In the genomic region with DNA sequence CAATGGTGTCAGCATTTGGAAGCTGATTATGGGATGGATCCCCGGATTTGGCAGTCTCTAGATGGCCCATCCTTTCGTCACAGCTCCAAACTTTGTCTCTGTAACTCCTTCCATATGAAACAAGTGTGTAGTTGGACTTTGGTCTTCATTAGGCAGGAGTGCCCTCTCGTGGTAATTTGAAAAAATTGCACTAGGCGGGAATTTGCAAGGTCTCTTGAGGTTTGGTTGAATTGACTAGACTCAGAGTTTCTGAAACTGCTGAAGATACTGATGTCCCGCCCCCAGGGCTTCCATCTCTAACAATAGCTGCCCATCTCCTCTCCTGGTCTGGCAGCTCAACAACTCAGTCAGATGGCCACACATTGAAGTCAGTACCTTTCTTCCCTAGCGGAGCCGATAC, we compare ENCODE assay signal across 10 mouse cellular contexts. TPM values are rescaled to one million over a fixed set of nuclear protein-coding genes. Genes with fewer than 3 reads are reported as not detected.
DNase-seq lines count a peak whose midpoint lies in the region; ATAC-seq lines count a peak whose summit lies in the region.
"Had no signal": no experiment of that assay in that cellular context is flagged by ENCODE, and none has a peak within 500 bp of the region (broad histone marks: within the 10 kb centered on the region; RNA-seq: fewer than 3 reads in every experiment).

No protein-coding gene starts in this region.

- DNase-seq in adrenal gland, adult 2 months: peak; percentile 51
- no peak for DNase-seq in adrenal gland, postnatal 25 days
- peak; percentile 18 for DNase-seq in liver, embryonic 13.5 days
- DNase-seq in liver, embryonic 11.5 days (ENCODE audit: low spot score): no peak
- peak; percentile 80 for DNase-seq in hindbrain, embryonic 14.5 days (ENCODE audit: low spot score)
- peak; percentile 63 for DNase-seq in thymus, postnatal 14 days

- no peak overlapping the region for H3K27ac ChIP-seq in liver, embryonic 13.5 days
- no peak overlapping the region for H3K27ac ChIP-seq in liver, embryonic 11.5 days (ENCODE audit: low read depth, low read length)
- no peak overlapping the region for H3K27ac ChIP-seq in hindbrain, embryonic 14.5 days
- H3K27ac ChIP-seq: heart, embryonic 13.5 days had no signal

- 0 out of 2 replicates have a peak, but pooled peaks cover under 1% of the 10 kb centered on the region for H3K4me1 ChIP-seq in liver, embryonic 13.5 days (replicated peaks)
- H3K4me1 ChIP-seq in liver, embryonic 11.5 days (replicated peaks; ENCODE audit: control insufficient read depth, insufficient read depth, low read length): no peaks in the 10 kb centered on the region
- no peaks in the 10 kb centered on the region; the same call in 1 of the 2 replicates for H3K4me1 ChIP-seq in hindbrain, embryonic 14.5 days (replicated peaks; ENCODE audit: control insufficient read depth, insufficient read depth, low read length)

- no peaks in the 10 kb centered on the region for H3K9me3 ChIP-seq in liver, embryonic 13.5 days (replicated peaks)
- H3K9me3 ChIP-seq in liver, embryonic 11.5 days (ENCODE audit: control insufficient read depth, low read length): no peaks in the 10 kb centered on the region
- H3K9me3 ChIP-seq in hindbrain, embryonic 14.5 days (ENCODE audit: control insufficient read depth, low read length): no peaks in the 10 kb centered on the region
- H3K9me3 ChIP-seq: heart, embryonic 13.5 days had no signal

- no peak overlapping the region for H3K4me3 ChIP-seq in liver, embryonic 13.5 days (replicated peaks)
- H3K4me3 ChIP-seq in liver, embryonic 11.5 days (ENCODE audit: low read depth, low read length): no peak overlapping the region
- no peak overlapping the region for H3K4me3 ChIP-seq in hindbrain, embryonic 14.5 days (replicated peaks; ENCODE audit: low read length)
- H3K4me3 ChIP-seq: heart, embryonic 13.5 days had no signal

- no peak for ATAC-seq in liver, embryonic 13.5 days (ENCODE audit: low read depth)
- no peak for ATAC-seq in liver, embryonic 11.5 days (replicated peaks; ENCODE audit: low FRiP score)
- ATAC-seq in common myeloid progenitor, adult 5-6 weeks (replicated peaks; ENCODE audit: low read depth, poor library complexity, severe bottlenecking): peak; percentile 88
- ATAC-seq in hindbrain, embryonic 14.5 days (ENCODE audit: low FRiP score): peak; percentile 6; the same call in 1 of the 2 replicates
- peak; percentile 98 for ATAC-seq in megakaryocyte progenitor cell, adult 5-6 weeks (replicated peaks; ENCODE audit: poor library complexity)

- no peaks in the 10 kb centered on the region for H3K27me3 ChIP-seq in liver, embryonic 13.5 days
- no peaks in the 10 kb centered on the region for H3K27me3 ChIP-seq in liver, embryonic 11.5 days (replicated peaks; ENCODE audit: control insufficient read depth, insufficient read depth, low read length)
- H3K27me3 ChIP-seq in hindbrain, embryonic 14.5 days (ENCODE audit: control insufficient read depth, insufficient read depth, low read length): no peaks in the 10 kb centered on the region
- H3K27me3 ChIP-seq: heart, embryonic 13.5 days had no signal

- no peak overlapping the region for H3K9ac ChIP-seq in liver, embryonic 13.5 days
- no peak overlapping the region for H3K9ac ChIP-seq in liver, embryonic 11.5 days (ENCODE audit: low read depth, low read length)
- H3K9ac ChIP-seq in hindbrain, embryonic 14.5 days: no peak overlapping the region
- H3K9ac ChIP-seq: heart, embryonic 13.5 days had no signal

- no peaks in the 10 kb centered on the region for H3K36me3 ChIP-seq in liver, embryonic 13.5 days
- no peaks in the 10 kb centered on the region for H3K36me3 ChIP-seq in liver, embryonic 11.5 days (ENCODE audit: control insufficient read depth, insufficient read depth, low read length)
- no peaks in the 10 kb centered on the region for H3K36me3 ChIP-seq in hindbrain, embryonic 14.5 days (replicated peaks; ENCODE audit: control insufficient read depth, insufficient read depth)
- H3K36me3 ChIP-seq: heart, embryonic 13.5 days had no signal

- H3K4me2 ChIP-seq in liver, embryonic 13.5 days: no peak overlapping the region
- no peak overlapping the region for H3K4me2 ChIP-seq in liver, embryonic 11.5 days
- H3K4me2 ChIP-seq in hindbrain, embryonic 14.5 days (replicated peaks): no peak overlapping the region
- H3K4me2 ChIP-seq: heart, embryonic 13.5 days had no signal

- WGBS in liver, embryonic 13.5 days (ENCODE audit: insufficient replicate concordance): 30% methylated on average over 7 of the region's 7 CpGs
- 29% methylated on average over 7 of the region's 7 CpGs for WGBS in liver, embryonic 11.5 days
- 33% methylated on average over 7 of the region's 7 CpGs for WGBS in hindbrain, embryonic 14.5 days

RNA-seq across cellular contexts. Expression of gene Olfr1393, which starts 6.8 kb away (rescaled TPM):
- under 1 TPM in 1 of 2 experiments, not detected in 1; 0.32 TPM for total RNA-seq in adrenal gland, adult 2 months (2021)
- 0.04 TPM in 1 of 2 replicates, not detected in the other for polyA plus RNA-seq in adrenal gland, adult 2 months (2012; rRNA removed)
- total RNA-seq in adrenal gland, postnatal 25 days (2021): not detected in 2 replicates
- not detected in 2 replicates for polyA plus RNA-seq in liver, embryonic 13.5 days (2015; fragmentation: Nextera tagmentation; extraction: Ambion mirVana)
- polyA plus RNA-seq in liver, embryonic 11.5 days (2014; fragmentation: Nextera tagmentation; extraction: Ambion mirVana): 0.13 TPM in 1 of 2 replicates, not detected in the other
- not detected in 2 replicates for total RNA-seq in common myeloid progenitor, adult 5-6 weeks (2017)
- polyA plus RNA-seq in hindbrain, embryonic 14.5 days (2014; fragmentation: Nextera tagmentation; extraction: Ambion mirVana): not detected in 2 replicates
- 0.05 TPM in 2 replicates for total RNA-seq in megakaryocyte progenitor cell, adult 5-6 weeks (2015)
- total RNA-seq in megakaryocyte progenitor cell, adult 5-6 weeks (2017): not detected in 2 replicates
- polyA plus RNA-seq: C2C12 had no signal

RNA-seq across cellular contexts. Expression of gene Olfr1392, which starts 13.7 kb away (rescaled TPM):
- total RNA-seq in adrenal gland, adult 2 months (2021): not detected
- 0.22 TPM in 1 of 2 replicates, not detected in the other for polyA plus RNA-seq in adrenal gland, adult 2 months (2012; rRNA removed)
- not detected in 2 replicates for total RNA-seq in adrenal gland, postnatal 25 days (2021)
- polyA plus RNA-seq in liver, embryonic 13.5 days (2015; fragmentation: Nextera tagmentation; extraction: Ambion mirVana): not detected in 2 replicates
- polyA plus RNA-seq in liver, embryonic 11.5 days (2014; fragmentation: Nextera tagmentation; extraction: Ambion mirVana): not detected in 2 replicates
- total RNA-seq in common myeloid progenitor, adult 5-6 weeks (2017): not detected in 2 replicates
- not detected in 2 replicates for polyA plus RNA-seq in hindbrain, embryonic 14.5 days (2014; fragmentation: Nextera tagmentation; extraction: Ambion mirVana)
- not detected in 2 replicates for total RNA-seq in megakaryocyte progenitor cell, adult 5-6 weeks (2015)
- total RNA-seq in megakaryocyte progenitor cell, adult 5-6 weeks (2017): not detected in 2 replicates
- polyA plus RNA-seq: C2C12; heart, embryonic 13.5 days had no signal

RNA-seq across cellular contexts. Expression of gene Mgat1, which starts 27.3 kb away (rescaled TPM):
- 100 to 1,000 TPM; 115 to 119 TPM for total RNA-seq in adrenal gland, adult 2 months (2021)
- 173 and 211 TPM in 2 replicates for polyA plus RNA-seq in adrenal gland, adult 2 months (2012; rRNA removed)
- 94.2 and 116 TPM in 2 replicates for total RNA-seq in adrenal gland, postnatal 25 days (2021)
- polyA plus RNA-seq in liver, embryonic 13.5 days (2015; fragmentation: Nextera tagmentation; extraction: Ambion mirVana): 32.0 and 32.6 TPM in 2 replicates
- 41.7 and 43.3 TPM in 2 replicates for polyA plus RNA-seq in liver, embryonic 11.5 days (2014; fragmentation: Nextera tagmentation; extraction: Ambion mirVana)
- total RNA-seq in common myeloid progenitor, adult 5-6 weeks (2017): 54.5 and 81.2 TPM in 2 replicates
- 31.0 and 31.1 TPM in 2 replicates for polyA plus RNA-seq in hindbrain, embryonic 14.5 days (2014; fragmentation: Nextera tagmentation; extraction: Ambion mirVana)
- total RNA-seq in megakaryocyte progenitor cell, adult 5-6 weeks (2015): 36.3 and 40.9 TPM in 2 replicates
- 54.2 and 61.9 TPM in 2 replicates for total RNA-seq in megakaryocyte progenitor cell, adult 5-6 weeks (2017)

RNA-seq across cellular contexts. Expression of gene Olfr10, which starts 33.2 kb away (rescaled TPM):
- total RNA-seq in adrenal gland, adult 2 months (2021): not detected
- not detected in 2 replicates for polyA plus RNA-seq in adrenal gland, adult 2 months (2012; rRNA removed)
- not detected in 2 replicates for total RNA-seq in adrenal gland, postnatal 25 days (2021)
- polyA plus RNA-seq in liver, embryonic 13.5 days (2015; fragmentation: Nextera tagmentation; extraction: Ambion mirVana): not detected in 2 replicates
- not detected in 2 replicates for polyA plus RNA-seq in liver, embryonic 11.5 days (2014; fragmentation: Nextera tagmentation; extraction: Ambion mirVana)
- total RNA-seq in common myeloid progenitor, adult 5-6 weeks (2017): not detected in 2 replicates
- 0.07 TPM in 1 of 2 replicates, not detected in the other for polyA plus RNA-seq in hindbrain, embryonic 14.5 days (2014; fragmentation: Nextera tagmentation; extraction: Ambion mirVana)
- total RNA-seq in megakaryocyte progenitor cell, adult 5-6 weeks (2015): not detected in 2 replicates
- not detected in 2 replicates for total RNA-seq in megakaryocyte progenitor cell, adult 5-6 weeks (2017)
- polyA plus RNA-seq: C2C12; heart, embryonic 13.5 days had no signal

RNA-seq across cellular contexts. Expression of gene Olfr1391, which starts 51.2 kb away (rescaled TPM):
- total RNA-seq in adrenal gland, adult 2 months (2021): not detected
- polyA plus RNA-seq in adrenal gland, adult 2 months (2012; rRNA removed): not detected in 2 replicates
- not detected in 2 replicates for total RNA-seq in adrenal gland, postnatal 25 days (2021)
- polyA plus RNA-seq in liver, embryonic 13.5 days (2015; fragmentation: Nextera tagmentation; extraction: Ambion mirVana): not detected in 2 replicates
- not detected in 2 replicates for polyA plus RNA-seq in liver, embryonic 11.5 days (2014; fragmentation: Nextera tagmentation; extraction: Ambion mirVana)
- total RNA-seq in common myeloid progenitor, adult 5-6 weeks (2017): not detected in 2 replicates
- not detected in 2 replicates for polyA plus RNA-seq in hindbrain, embryonic 14.5 days (2014; fragmentation: Nextera tagmentation; extraction: Ambion mirVana)
- total RNA-seq in megakaryocyte progenitor cell, adult 5-6 weeks (2015): not detected in 2 replicates
- total RNA-seq in megakaryocyte progenitor cell, adult 5-6 weeks (2017): not detected in 2 replicates
- polyA plus RNA-seq: C2C12; heart, embryonic 13.5 days had no signal

Comparison
In these comparisons a context has a peak if more than half of its experiments do, and no peak if none do; other contexts are left out.
1. DNase-seq: peak in adrenal gland, adult 2 months (single experiment), liver, embryonic 13.5 days (single experiment), hindbrain, embryonic 14.5 days (single experiment) and thymus, postnatal 14 days (single experiment); none in adrenal gland, postnatal 25 days (single experiment) and liver, embryonic 11.5 days (single experiment).
2. ATAC-seq: peak in common myeloid progenitor, adult 5-6 weeks (single experiment), hindbrain, embryonic 14.5 days (single experiment) and megakaryocyte progenitor cell, adult 5-6 weeks (single experiment); none in liver, embryonic 13.5 days (single experiment) and liver, embryonic 11.5 days (single experiment).